Mouse (Mus musculus) forebrain, embryonic 10.5 days (tissue): ENCODE measurements around the gene Rpl10a. TPM values are rescaled to one million over a fixed set of nuclear protein-coding genes. Genes with fewer than 3 reads are reported as not detected.

ENCODE experiments used
- DNase-seq: peaks from one replicate; pipeline ENCODE4 v3.0.0-alpha.2; 2017; ENCODE audit warnings: low spot score; ENCODE audit errors: extremely low spot score
- H3K27ac ChIP-seq: fragments of 300-500 bp; sonication (generic); 2 replicates; pipeline ENCODE4 v1.5.1; 2016; ENCODE audit warnings: mild to moderate bottlenecking
- H3K27me3 ChIP-seq: fragments of 300-500 bp; sonication (generic); 2 replicates; pipeline ENCODE4 v1.6.1; 2016; ENCODE audit warnings: mild to moderate bottlenecking; ENCODE audit not compliant: poor library complexity, severe bottlenecking
- H3K36me3 ChIP-seq: fragments of 300-500 bp; sonication (generic); replicated peaks from 2 replicates; pipeline ENCODE4 v1.6.1; 2016; ENCODE audit warnings: mild to moderate bottlenecking, moderate library complexity
- H3K4me1 ChIP-seq: fragments of 300-500 bp; sonication (generic); 2 replicates; pipeline ENCODE4 v1.6.1; 2016
- H3K4me3 ChIP-seq: fragments of 300-500 bp; sonication (generic); 2 replicates; pipeline ENCODE4 v1.5.1; 2016; ENCODE audit warnings: mild to moderate bottlenecking, moderate library complexity
- H3K9me3 ChIP-seq: fragments of 300-500 bp; sonication (generic); 2 replicates; pipeline ENCODE4 v1.6.1; 2016; ENCODE audit warnings: mild to moderate bottlenecking, moderate library complexity
- WGBS: fragments of 180-500 bp; shearing (Covaris S2); methylation state at CpG from one replicate; pipeline ENCODE4 v1.1.7; 2016; 5-methylcytosine and 5-hydroxymethylcytosine counted together
- polyA plus RNA-seq: library from polyadenylated mRNA; unstranded; fragments of >200 nt; fragmentation: Nextera tagmentation; extraction: Ambion mirVana; gene quantifications from 2 replicates; pipeline ENCODE4 v1.2.1, GENCODE M21; 2016

Gene Rpl10a
- polyA plus RNA-seq, 1 experiment from 2014 or later, result 511 TPM

DNA sequence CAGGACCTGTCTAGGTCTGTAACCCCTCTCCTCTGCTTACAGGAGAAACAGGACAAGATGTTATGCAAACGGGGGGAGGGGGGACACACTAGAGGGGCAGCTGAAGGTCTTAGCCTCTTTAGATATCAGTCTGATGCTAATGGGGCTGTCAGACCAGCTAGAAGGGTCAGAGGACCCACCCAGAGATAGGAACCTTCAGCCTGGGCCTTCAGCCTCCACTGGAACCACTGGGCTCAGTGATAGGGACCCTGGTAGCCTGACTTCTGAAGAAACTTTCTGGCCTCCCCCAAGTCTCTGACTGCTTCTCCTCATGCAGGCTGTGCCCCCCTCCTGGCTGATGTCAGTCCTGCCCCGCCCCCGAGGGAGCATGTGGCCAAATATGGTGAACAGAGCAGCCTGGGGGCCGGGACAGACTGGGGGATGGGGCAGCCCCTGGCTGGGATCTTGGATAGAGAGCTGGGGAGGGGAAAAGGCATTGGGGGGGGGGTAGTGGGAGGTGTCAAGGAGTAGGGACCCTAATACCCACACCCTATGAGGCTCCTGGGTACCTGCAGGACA, 15.9 kb downstream of the Rpl10a start:
- no peak for DNase-seq
- Histone ChIP-seq H3K36me3 (peaks cover 21% of the 10 kb centered on the region), H3K4me1 (peaks cover 81% of the 10 kb centered on the region), H3K4me3 (no peak overlapping the region), H3K27ac (peak overlapping the region; percentile 72; the same call in 1 of the 2 replicates), H3K27me3 (peaks cover 66% of the 10 kb centered on the region), H3K9me3 (no peaks in the 10 kb centered on the region)
- 31% methylated on average over 4 of the region's 4 CpGs for WGBS

DNA sequence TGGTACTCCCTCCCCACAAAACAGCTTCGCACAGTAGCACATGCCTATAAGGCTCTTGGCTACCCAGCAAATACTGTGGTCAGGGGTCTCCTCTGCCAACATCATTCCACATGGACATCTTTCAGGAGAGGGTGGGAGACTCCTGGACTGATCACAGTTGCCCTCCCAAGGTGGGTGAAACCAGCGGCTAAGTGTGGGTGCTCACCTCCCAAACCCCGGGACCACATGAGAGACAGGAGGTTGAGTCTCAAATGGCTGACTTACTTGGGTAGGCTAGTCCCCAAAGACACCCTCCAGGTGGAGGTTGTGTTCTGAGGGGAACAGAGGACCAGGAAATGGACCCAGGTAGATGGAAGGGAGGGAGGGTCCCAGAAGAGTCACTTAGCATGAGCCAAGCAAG, 16.4 kb downstream of the Rpl10a start:
- peaks cover 71% of the 10 kb centered on the region for H3K27me3 ChIP-seq
- peaks cover 86% of the 10 kb centered on the region for H3K4me1 ChIP-seq
- peak overlapping the region; percentile 72; the same call in 1 of the 2 replicates for H3K27ac ChIP-seq
- H3K36me3 ChIP-seq, result peaks cover 16% of the 10 kb centered on the region
- DNase-seq, result no peak
- WGBS, result 53% methylated on average over 3 of the region's 3 CpGs
- no peaks in the 10 kb centered on the region for H3K9me3 ChIP-seq
- 0 out of 2 replicates have a peak overlapping the region, but pooled peaks have one; percentile 30 for H3K4me3 ChIP-seq

- H3K4me1 ChIP-seq, result peaks cover 92% of the 10 kb centered on the region
Observed at GRCm38 (mm10) chr17:28345271-28345721, 17.0 kb downstream of the Rpl10a start.

DNA sequence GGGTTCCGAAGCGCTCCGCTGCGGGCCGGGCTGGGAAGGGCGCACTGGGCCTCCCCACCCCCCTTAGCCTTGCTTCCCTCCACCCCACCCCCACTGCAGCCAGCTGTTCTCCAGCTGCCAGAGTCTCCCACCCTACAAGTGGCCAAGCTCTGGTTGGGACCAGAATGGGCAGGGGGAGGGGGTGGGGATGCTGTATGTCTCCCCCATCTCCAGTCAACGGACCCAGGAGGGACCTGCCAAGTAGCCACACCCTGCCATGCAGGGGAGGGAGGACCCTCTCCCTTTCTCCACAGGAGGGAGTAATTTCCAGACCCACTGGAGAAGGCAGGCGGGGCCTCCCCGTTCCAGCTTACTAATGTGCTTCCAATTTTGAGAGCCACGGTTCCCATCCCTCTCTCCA, 17.6 kb downstream of the Rpl10a start:
- H3K9me3 ChIP-seq, result no peaks in the 10 kb centered on the region
- no peak for DNase-seq
- WGBS, result 12% methylated on average over 10 of the region's 10 CpGs
- 0 out of 2 replicates have a peak, but pooled peaks cover 4% of the 10 kb centered on the region for H3K36me3 ChIP-seq
- H3K27ac ChIP-seq, result peak overlapping the region; percentile 72
- H3K4me1 ChIP-seq, result peaks cover 89% of the 10 kb centered on the region
- H3K4me3 ChIP-seq, result peak overlapping the region; percentile 30
- peaks cover 71% of the 10 kb centered on the region for H3K27me3 ChIP-seq

More at GRCm38 (mm10) chr17:28345271-28345721, 17.0 kb downstream of the Rpl10a start:
- H3K36me3 ChIP-seq, result peaks cover 9% of the 10 kb centered on the region
- no peak for DNase-seq
- H3K27ac ChIP-seq, result peak overlapping the region; percentile 72
- WGBS, result 9% methylated on average over 8 of the region's 8 CpGs
- peak overlapping the region; percentile 30; the same call in 1 of the 2 replicates for H3K4me3 ChIP-seq
- peaks cover 71% of the 10 kb centered on the region for H3K27me3 ChIP-seq
- H3K9me3 ChIP-seq, result no peaks in the 10 kb centered on the region

GRCm38 (mm10) chr17:28347327-28347726, 19.1 kb downstream of the Rpl10a start:
- WGBS, result 84% methylated on average over 10 of the region's 10 CpGs
- H3K27me3 ChIP-seq, result peaks cover 73% of the 10 kb centered on the region
- no peak overlapping the region for H3K4me3 ChIP-seq
- no peaks in the 10 kb centered on the region for H3K9me3 ChIP-seq
- H3K4me1 ChIP-seq, result peaks cover 91% of the 10 kb centered on the region
- DNase-seq, result no peak
- H3K36me3 ChIP-seq, result no peaks in the 10 kb centered on the region
- no peak overlapping the region for H3K27ac ChIP-seq

GRCm38 (mm10) chr17:28348211-28348610, 19.9 kb downstream of the Rpl10a start:
- Histone ChIP-seq H3K9me3 (no peaks in the 10 kb centered on the region), H3K4me1 (peaks cover 84% of the 10 kb centered on the region), H3K36me3 (no peaks in the 10 kb centered on the region), H3K27ac (0 out of 2 replicates have a peak overlapping the region, but pooled peaks have one; percentile 53), H3K27me3 (peaks cover 75% of the 10 kb centered on the region), H3K4me3 (peak overlapping the region; percentile 85)
- WGBS, result 52% methylated on average over 6 of the region's 6 CpGs
- DNase-seq, result no peak

- Histone ChIP-seq H3K9me3 (no peaks in the 10 kb centered on the region), H3K4me3 (peak overlapping the region; percentile 85), H3K36me3 (no peaks in the 10 kb centered on the region), H3K4me1 (peaks cover 73% of the 10 kb centered on the region), H3K27ac (peak overlapping the region; percentile 91), H3K27me3 (peaks cover 84% of the 10 kb centered on the region)
- no peak for DNase-seq
- 11% methylated on average over 13 of the region's 13 CpGs for WGBS
Observed at GRCm38 (mm10) chr17:28349264-28349880, 21.1 kb downstream of the Rpl10a start.

DNA sequence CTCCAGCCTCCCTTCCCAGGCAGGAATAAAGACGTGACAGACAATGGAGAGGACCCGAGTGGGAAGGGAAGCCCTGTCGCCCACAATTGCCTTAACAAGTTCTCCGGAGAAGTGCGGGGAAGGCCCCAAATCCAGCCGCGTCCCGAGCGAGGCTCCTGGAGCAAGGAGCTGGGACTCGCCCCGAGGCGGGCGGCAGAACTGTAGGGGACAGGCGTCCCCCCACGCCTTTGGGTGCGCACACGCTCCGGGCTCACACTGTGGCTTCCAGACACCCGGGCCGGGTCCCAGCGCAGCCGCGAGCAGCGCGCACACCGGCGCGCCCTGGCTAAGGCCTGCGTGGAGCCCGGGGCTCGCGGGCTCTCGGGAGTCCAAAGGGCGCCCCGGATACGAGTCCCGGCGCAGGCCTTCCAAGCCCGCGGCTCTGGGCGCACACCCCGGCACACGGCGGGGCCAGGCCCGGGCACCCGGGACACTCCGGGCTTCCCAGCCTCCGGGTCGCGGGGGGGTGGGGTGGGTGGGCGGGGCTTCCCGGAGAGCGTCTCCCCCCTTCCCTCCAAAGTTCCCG, 21.7 kb downstream of the Rpl10a start:
- H3K27me3 ChIP-seq, result peaks cover 82% of the 10 kb centered on the region

DNA sequence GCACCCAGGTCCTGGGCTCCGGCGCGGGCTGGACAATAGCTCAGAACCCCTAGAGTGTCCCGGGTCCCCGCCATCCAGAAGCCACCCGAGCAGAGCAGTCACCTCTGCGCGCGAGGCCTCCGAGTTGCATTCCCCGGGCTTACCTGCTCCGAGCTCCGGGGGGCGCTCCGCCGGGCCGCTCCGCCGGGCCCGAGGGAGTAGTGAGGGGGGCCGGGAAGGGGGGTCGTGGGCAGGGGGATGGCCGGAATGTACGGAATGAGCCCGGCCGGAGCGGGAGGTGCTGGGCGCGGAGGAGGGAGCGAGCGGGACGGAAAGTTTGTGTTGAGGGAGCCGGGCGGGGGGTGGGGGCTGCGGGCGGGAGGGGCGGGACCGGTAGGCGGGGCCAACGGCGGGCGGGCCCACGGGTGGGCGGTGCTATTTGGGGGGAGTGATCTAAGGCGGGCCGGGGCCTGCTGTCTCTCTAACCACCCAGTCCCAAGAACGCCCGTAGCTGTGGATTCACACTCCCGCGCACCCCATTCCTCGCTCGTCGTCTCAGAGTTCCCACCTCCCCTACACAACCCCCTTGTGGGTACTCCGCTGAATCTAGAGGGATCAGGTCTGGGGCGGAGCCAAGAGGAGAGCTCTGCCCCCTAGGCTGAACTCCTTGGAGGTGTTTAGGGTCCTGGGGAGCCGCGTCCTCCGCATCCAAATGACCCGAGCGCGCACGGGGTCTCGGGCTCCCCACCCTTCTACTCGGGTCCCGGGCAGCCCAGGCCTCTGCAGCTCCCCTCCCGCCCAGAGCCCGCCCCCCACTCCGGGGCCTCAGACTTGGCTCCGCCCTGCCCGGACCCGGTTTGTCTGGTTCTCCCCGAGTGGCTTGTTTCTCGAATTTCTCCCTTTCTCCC, 22.4 kb downstream of the Rpl10a start, which contains the start of gene Tead3:
Gene Tead3 (minus strand): TSS at position 352 of the 887 bp plus-strand sequence.
- Histone ChIP-seq H3K4me3 (peak within 1 kb of the TSS; percentile 85), H3K27me3 (peaks cover 80% of the 10 kb centered on the region), H3K27ac (peak within 1 kb of the TSS; percentile 91), H3K36me3 (no peaks in the 10 kb centered on the region), H3K9me3 (no peaks in the 10 kb centered on the region), H3K4me1 (peaks cover 59% of the 10 kb centered on the region)
- peak; percentile 88 for DNase-seq
- under 1% methylated on average over 73 of the region's 73 CpGs for WGBS

More for the DNA sequence above, 21.7 kb downstream of the Rpl10a start:
- Histone ChIP-seq H3K9me3 (no peaks in the 10 kb centered on the region), H3K27ac (peak overlapping the region; percentile 91), H3K4me3 (peak overlapping the region; percentile 85), H3K36me3 (no peaks in the 10 kb centered on the region), H3K4me1 (peaks cover 67% of the 10 kb centered on the region)
- under 1% methylated on average over 54 of the region's 54 CpGs for WGBS
- peak; percentile 63 for DNase-seq

DNA sequence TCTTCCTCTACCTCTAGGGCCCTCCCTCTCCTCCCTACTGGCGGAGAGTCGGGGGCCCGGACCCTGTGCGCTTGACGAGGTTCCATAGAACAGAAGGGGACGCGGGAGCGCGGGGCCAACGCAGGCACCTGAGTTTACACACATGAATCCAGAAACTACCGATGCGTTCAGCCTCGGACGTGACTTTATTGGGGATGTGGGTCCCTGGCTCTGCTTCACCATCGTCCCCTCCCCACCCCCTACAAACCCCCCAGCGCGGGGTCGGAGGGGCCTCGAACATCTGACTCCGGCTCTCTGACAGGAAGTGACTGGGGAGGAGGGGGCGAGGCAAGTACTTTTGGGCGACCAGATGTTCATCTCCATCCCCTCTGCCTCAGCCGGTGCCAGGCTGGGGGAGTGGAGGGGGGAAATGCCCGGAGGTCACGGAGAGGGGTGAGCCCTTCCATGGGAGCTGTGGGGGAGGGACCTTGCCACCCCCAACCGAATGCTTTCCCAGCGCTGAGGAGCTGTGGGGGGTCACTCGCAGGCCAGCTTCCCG, 23.2 kb downstream of the Rpl10a start:
- Histone ChIP-seq H3K27ac (peak overlapping the region; percentile 91), H3K27me3 (peaks cover 80% of the 10 kb centered on the region), H3K9me3 (no peaks in the 10 kb centered on the region), H3K4me1 (peaks cover 52% of the 10 kb centered on the region), H3K4me3 (peak overlapping the region; percentile 85), H3K36me3 (no peaks in the 10 kb centered on the region)
- under 1% methylated on average over 29 of the region's 29 CpGs for WGBS
- DNase-seq, result peak; percentile 51

DNA sequence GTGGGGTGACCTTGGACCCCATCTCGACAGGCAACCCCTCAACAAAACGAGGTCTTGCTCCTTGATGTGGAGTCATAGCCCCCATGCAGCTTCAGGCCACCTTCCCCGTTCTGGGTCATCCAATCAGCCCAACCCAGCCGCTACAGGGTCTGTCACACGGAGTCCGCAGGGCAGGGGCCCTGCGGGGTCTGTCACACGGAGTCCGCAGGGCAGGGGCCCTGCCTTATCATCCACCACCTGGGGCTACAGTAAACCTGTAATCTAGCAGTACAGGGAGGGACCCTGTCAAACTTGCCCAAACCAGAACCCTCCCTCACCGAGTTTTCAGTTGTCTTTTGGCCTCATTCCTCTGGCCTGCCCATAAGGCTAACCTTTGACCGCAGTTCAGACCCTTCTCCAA, 23.7 kb downstream of the Rpl10a start:
- WGBS, result 10% methylated on average over 11 of the region's 11 CpGs
- no peak for DNase-seq
- Histone ChIP-seq H3K27ac (peak overlapping the region; percentile 91; the same call in 1 of the 2 replicates), H3K4me3 (peak overlapping the region; percentile 85; the same call in 1 of the 2 replicates), H3K9me3 (no peaks in the 10 kb centered on the region), H3K36me3 (no peaks in the 10 kb centered on the region), H3K4me1 (peaks cover 49% of the 10 kb centered on the region), H3K27me3 (peaks cover 81% of the 10 kb centered on the region)

GRCm38 (mm10) chr17:28355871-28356270, 27.6 kb downstream of the Rpl10a start:
- Histone ChIP-seq H3K9me3 (no peaks in the 10 kb centered on the region), H3K4me3 (no peak overlapping the region), H3K36me3 (no peaks in the 10 kb centered on the region), H3K4me1 (peaks cover 24% of the 10 kb centered on the region), H3K27ac (no peak overlapping the region), H3K27me3 (peaks cover 94% of the 10 kb centered on the region)
- no peak for DNase-seq
- WGBS, result 89% methylated on average over 12 of the region's 12 CpGs
